Mouse (Mus musculus) liver, embryonic 14.5 days (tissue): ENCODE data around the gene Diras2. TPM values are rescaled to one million over a fixed set of nuclear protein-coding genes. Genes with fewer than 3 reads are reported as not detected.

Experiments used
- ATAC-seq: fragments of 200-750 bp; cut with Nextera tagmentation; 2 replicates; pipeline ENCODE4 v1.8.0; 2017; ENCODE audit warnings: moderate number of reproducible peaks, mild to moderate bottlenecking, moderate library complexity; ENCODE audit not compliant: insufficient read depth
- DNase-seq, 3 experiments: peaks; one replicate each; pipeline ENCODE4 v3.0.0-alpha.2; 2012 to 2013; ENCODE audit warnings: low read depth in 3 of 3, low spot score in 3 of 3
- H3K27ac ChIP-seq: fragments of 300-500 bp; sonication (generic); 2 replicates; pipeline ENCODE4 v1.5.1; 2014; ENCODE audit warnings: moderate library complexity, mild to moderate bottlenecking, control low read depth, inconsistent platforms
- H3K27me3 ChIP-seq: fragments of 300-500 bp; sonication (generic); 2 replicates; pipeline ENCODE4 v1.6.1; 2014; ENCODE audit warnings: mild to moderate bottlenecking, low read length, moderate library complexity; ENCODE audit not compliant: control insufficient read depth, insufficient read depth
- H3K36me3 ChIP-seq: fragments of 300-500 bp; sonication (generic); replicated peaks from 2 replicates; pipeline ENCODE4 v1.6.1; 2014; ENCODE audit warnings: low read depth; ENCODE audit not compliant: control insufficient read depth, insufficient read depth
- H3K4me1 ChIP-seq, 2 experiments: fragments of 200-500 bp in 1 of 2; fragments of 300-500 bp in 1 of 2; sonication (generic) in 1 of 2; replicated peaks; 2 replicates each; pipeline ENCODE4 v1.6.1; 2012 to 2014; ENCODE audit warnings: antibody characterized with exemption in 1 of 2, inconsistent platforms in 1 of 2, low read length in 1 of 2; ENCODE audit not compliant: control insufficient read depth in 2 of 2, insufficient read depth in 2 of 2
- H3K4me2 ChIP-seq: fragments of 300-500 bp; sonication (generic); 2 replicates; pipeline ENCODE4 v1.6.1; 2014; ENCODE audit warnings: low read depth, mild to moderate bottlenecking, control low read depth, moderate library complexity
- H3K4me3 ChIP-seq, 2 experiments: fragments of 200-500 bp in 1 of 2; fragments of 300-500 bp in 1 of 2; sonication (generic) in 1 of 2; 2 replicates each; pipeline ENCODE4 v1.5.1; 2012 to 2014; ENCODE audit warnings: low read depth in 2 of 2, low read length in 2 of 2, mild to moderate bottlenecking in 2 of 2, control low read depth in 1 of 2, inconsistent platforms in 1 of 2, moderate library complexity in 1 of 2; ENCODE audit not compliant: insufficient read depth in 1 of 2
- H3K9ac ChIP-seq: fragments of 300-500 bp; sonication (generic); replicated peaks from 2 replicates; pipeline ENCODE4 v1.6.1; 2014; ENCODE audit warnings: mild to moderate bottlenecking, control low read depth, moderate library complexity
- H3K9me3 ChIP-seq: fragments of 300-500 bp; sonication (generic); 2 replicates; pipeline ENCODE4 v1.6.1; 2016; ENCODE audit warnings: low read length, mixed read lengths; ENCODE audit not compliant: control insufficient read depth
- CTCF ChIP-seq: IDR thresholded peaks from 2 replicates; pipeline ENCODE4 v1.5.1; 2016; ENCODE audit warnings: antibody characterized with exemption, low read depth, control low read depth
- EP300 ChIP-seq: IDR thresholded peaks from 2 replicates; pipeline ENCODE4 v1.6.1; 2016; ENCODE audit warnings: antibody characterized with exemption, low read depth
- whole genome bisulfite sequencing: fragments of 180-500 bp; shearing (Covaris S2); extraction: QIAGEN DNeasy Blood & Tissue Kit; methylation state at CpG from one replicate; pipeline ENCODE4 v1.1.7; 2014; ENCODE audit not compliant: insufficient replicate concordance; 5-methylcytosine and 5-hydroxymethylcytosine counted together
- polyA plus RNA-seq, 2 experiments: library from polyadenylated mRNA; depleted of rRNA in 1 of 2; stranded (reverse) in 1 of 2; unstranded in 1 of 2; fragments of >200 nt; fragmentation: Nextera tagmentation in 1 of 2; extraction: Ambion mirVana in 1 of 2; gene quantifications; 2 replicates each; pipeline versions ENCODE4 v1.2.1 to v1.2.3; 2012 to 2014

Diras2 gene
- polyA plus RNA-seq (2012; rRNA removed), result 0.16 and 0.20 TPM in 2 replicates
- 0.03 and 0.06 TPM in 2 replicates for polyA plus RNA-seq (2014; fragmentation: Nextera tagmentation; extraction: Ambion mirVana)

DNA sequence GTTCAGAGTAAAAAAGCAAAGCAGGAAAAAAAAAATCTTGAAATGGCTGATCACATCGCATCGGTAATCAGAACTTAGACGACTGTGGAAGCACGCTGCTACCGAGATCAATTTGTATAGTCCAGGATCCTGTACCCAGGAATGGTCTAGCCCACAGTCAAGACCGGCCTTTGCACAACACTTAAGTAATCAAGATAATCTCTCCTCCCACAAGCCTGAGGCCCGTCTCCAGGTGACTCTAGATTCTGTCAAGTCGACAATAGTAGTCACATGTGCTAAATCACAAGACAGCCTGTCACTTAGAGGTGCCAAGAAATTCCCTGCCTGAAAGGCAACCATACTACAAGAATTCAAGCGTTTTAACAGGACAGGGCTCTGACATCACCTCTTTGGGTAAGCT lies at the start of gene Diras2:
TSS of gene Diras2 (minus strand) at position 159 of the 400 bp plus-strand sequence.
- H3K4me2 ChIP-seq, result peak within 1 kb of the TSS; percentile 57
- no peaks in the 10 kb centered on the region for H3K4me1 ChIP-seq
- WGBS, result 36% methylated on average over 9 of the region's 9 CpGs
- peak within 1 kb of the TSS; percentile 18 to 27; a peak in 3 of 4 replicates for H3K4me3 ChIP-seq
- no peak within 1 kb of the TSS for H3K9ac ChIP-seq
- H3K27ac ChIP-seq, result no peak within 1 kb of the TSS
- ATAC-seq, result no peak
- TF ChIP-seq CTCF (no peak), EP300 (no peak)
- no peaks in the 10 kb centered on the region for H3K36me3 ChIP-seq
- no peaks in the 10 kb centered on the region for H3K9me3 ChIP-seq
- DNase-seq, result no peak
- peaks cover 10% of the 10 kb centered on the region for H3K27me3 ChIP-seq

DNA sequence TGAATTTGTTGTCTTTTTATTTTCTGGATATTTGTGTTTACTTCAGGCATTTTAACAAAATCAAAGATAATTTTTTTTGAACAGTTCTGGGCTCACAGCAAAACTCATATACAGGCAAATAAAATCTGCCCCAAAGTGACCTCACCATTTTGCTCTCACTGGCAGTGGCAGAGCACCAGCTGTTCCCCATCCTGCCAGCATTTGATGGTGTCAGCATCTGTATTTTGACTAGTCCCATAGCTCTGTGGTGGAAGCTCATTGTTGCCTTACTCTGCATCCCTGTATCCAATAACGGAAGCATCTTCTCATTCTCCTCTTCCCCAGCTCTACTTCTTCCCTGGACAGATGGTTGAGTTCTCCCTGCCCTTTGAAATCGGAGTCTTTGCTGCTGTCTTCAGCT lies 47.7 kb upstream of the Diras2 start:
- Histone ChIP-seq H3K9ac (no peak overlapping the region), H3K27ac (no peak overlapping the region), H3K27me3 (peaks cover 10% of the 10 kb centered on the region), H3K4me3 (no peak overlapping the region), H3K9me3 (no peaks in the 10 kb centered on the region), H3K4me1 (peaks cover 0 to 18% of the 10 kb centered on the region in 2 experiments; a peak in 2 of 4 replicates), H3K4me2 (no peak overlapping the region), H3K36me3 (no peaks in the 10 kb centered on the region)
- DNase-seq (no peak), ATAC-seq (no peak)
- TF ChIP-seq EP300, result no peak
- TF ChIP-seq CTCF, result no peak
- WGBS, result 71% methylated on average over 2 of the region's 2 CpGs

DNA sequence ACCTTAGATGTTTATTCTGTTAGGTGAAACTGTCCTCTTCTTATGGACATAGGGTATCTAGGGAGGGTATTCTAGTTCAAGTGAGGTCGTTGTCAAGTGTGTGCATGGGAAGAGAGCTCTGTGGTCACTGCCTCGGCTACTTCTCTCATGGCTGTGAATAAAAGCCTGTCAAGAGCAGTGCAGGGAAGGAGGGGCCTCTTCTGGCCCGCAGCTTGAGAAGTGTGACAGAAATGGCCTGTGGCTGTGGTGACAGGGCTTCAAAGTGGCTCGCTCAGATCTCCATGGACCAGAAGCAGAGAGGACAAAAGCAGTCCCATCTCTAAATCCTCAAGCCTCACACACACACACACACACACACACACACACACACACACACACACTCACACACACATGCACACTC lies 46.9 kb upstream of the Diras2 start:
- H3K9me3 ChIP-seq, result no peaks in the 10 kb centered on the region
- no peak overlapping the region for H3K4me2 ChIP-seq
- peaks cover 0 to 18% of the 10 kb centered on the region in 2 experiments; a peak in 2 of 4 replicates for H3K4me1 ChIP-seq
- 18% methylated on average over 4 of the region's 4 CpGs for WGBS
- no peaks in the 10 kb centered on the region for H3K36me3 ChIP-seq
- ATAC-seq (no peak), DNase-seq (no peak)
- no peak overlapping the region for H3K27ac ChIP-seq
- TF ChIP-seq CTCF, result no peak
- TF ChIP-seq EP300, result no peak
- H3K9ac ChIP-seq, result no peak overlapping the region
- no peak overlapping the region for H3K4me3 ChIP-seq
- peaks cover 3% of the 10 kb centered on the region; the same call in 1 of the 2 replicates for H3K27me3 ChIP-seq

DNA sequence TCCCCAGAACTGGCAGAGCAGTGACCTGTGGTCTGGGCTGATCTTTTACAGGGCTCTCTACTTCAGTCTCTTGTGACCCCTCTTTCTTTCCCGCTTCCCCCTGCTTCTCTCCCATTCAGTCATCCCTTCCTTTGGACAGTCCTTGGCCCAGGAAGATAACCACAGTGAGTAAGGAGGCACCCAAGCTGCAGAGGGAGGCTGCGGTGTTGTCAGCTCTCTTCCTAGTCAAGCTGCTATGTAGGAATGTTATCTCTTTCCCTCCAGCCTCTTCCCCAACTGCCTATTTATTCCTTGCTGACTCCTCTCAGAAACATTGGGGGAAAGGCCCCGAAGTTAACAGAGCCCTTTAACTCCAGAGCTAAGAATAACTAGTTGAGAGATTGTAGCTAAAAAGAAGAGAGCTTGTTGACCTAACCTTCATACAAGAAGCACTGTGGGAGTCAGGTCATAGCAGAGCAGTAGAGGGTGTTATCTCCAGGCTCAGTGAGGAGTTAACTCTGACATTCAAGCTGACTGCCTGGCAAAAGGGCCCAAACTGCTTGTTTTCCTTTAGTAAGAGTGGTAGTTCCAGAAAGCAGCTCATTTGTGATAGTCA lies 46.3 kb upstream of the Diras2 start:
- H3K4me2 ChIP-seq, result no peak overlapping the region
- no peaks in the 10 kb centered on the region for H3K9me3 ChIP-seq
- peaks cover 0 to 18% of the 10 kb centered on the region in 2 experiments; a peak in 2 of 4 replicates for H3K4me1 ChIP-seq
- no peaks in the 10 kb centered on the region for H3K27me3 ChIP-seq
- no peak overlapping the region for H3K4me3 ChIP-seq
- no peaks in the 10 kb centered on the region for H3K36me3 ChIP-seq
- TF ChIP-seq CTCF (no peak), EP300 (no peak)
- no peak overlapping the region for H3K9ac ChIP-seq
- DNase-seq (no peak), ATAC-seq (peak; percentile 58; the same call in 1 of the 2 replicates)
- H3K27ac ChIP-seq, result no peak overlapping the region
- 8% methylated on average over 3 of the region's 3 CpGs for WGBS

DNA sequence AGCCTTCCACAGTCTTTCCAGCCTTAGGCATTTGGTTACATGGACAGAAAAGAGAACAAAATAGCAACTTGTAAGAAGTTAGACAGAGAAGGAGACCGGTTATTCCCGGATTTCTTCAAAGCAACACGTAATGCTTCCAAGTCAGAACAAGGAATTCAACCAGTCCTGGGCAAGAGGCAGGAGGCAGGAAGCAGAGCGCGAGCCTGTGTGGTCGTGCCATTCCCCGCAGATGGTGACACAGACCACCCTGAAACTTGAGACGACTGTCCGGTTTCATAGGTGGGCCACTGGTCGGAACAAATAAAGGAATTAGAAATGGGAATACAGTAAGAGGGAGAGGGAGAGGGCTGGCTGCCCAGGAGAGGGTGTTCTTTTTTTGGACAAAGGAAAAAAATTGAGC lies 45.8 kb upstream of the Diras2 start:
- Histone ChIP-seq H3K9ac (no peak overlapping the region), H3K36me3 (no peaks in the 10 kb centered on the region), H3K9me3 (no peaks in the 10 kb centered on the region), H3K4me2 (no peak overlapping the region), H3K27me3 (no peaks in the 10 kb centered on the region), H3K4me1 (peaks cover 0 to 18% of the 10 kb centered on the region in 2 experiments; a peak in 2 of 4 replicates), H3K27ac (no peak overlapping the region), H3K4me3 (no peak overlapping the region)
- TF ChIP-seq EP300 (no peak), CTCF (no peak)
- ATAC-seq (no peak), DNase-seq (no peak)
- 45% methylated on average over 10 of the region's 10 CpGs for WGBS
